Mouse (Mus musculus): ENCODE measurements around the gene Ovch2.

The Ovch2 gene

GRCm38 (mm10) chr7:107744454-107744853 lies 56.6 kb downstream of the Ovch2 start:
- DNase-seq (ENCODE audit: low spot score): no peak

GRCm38 (mm10) chr7:107742963-107743465 lies 58.0 kb downstream of the Ovch2 start:
- DNase-seq (ENCODE audit: low spot score): no peak

GRCm38 (mm10) chr7:107738726-107739125 lies 62.3 kb downstream of the Ovch2 start:
- no peak for DNase-seq (ENCODE audit: low spot score)

- DNase-seq (ENCODE audit: low spot score): no peak
Observed at GRCm38 (mm10) chr7:107733162-107733561, 67.8 kb downstream of the Ovch2 start.

All from ovary, postnatal 10 days (tissue).